Mouse (Mus musculus) cerebellum, postnatal 14 days (tissue): ENCODE measurements at regions not wholly inside any gene's neighbourhood (a gene's known extent, or its start where the extent isn't known, plus 50 kb on each side); places are given as distances from the start of the nearest gene placed in this dataset.

Experiments
- DNase-seq, 2 experiments: peaks; one replicate each; pipeline ENCODE4 v3.0.0; 2021; ENCODE audit warnings: mixed read lengths in 2 of 2

DNA sequence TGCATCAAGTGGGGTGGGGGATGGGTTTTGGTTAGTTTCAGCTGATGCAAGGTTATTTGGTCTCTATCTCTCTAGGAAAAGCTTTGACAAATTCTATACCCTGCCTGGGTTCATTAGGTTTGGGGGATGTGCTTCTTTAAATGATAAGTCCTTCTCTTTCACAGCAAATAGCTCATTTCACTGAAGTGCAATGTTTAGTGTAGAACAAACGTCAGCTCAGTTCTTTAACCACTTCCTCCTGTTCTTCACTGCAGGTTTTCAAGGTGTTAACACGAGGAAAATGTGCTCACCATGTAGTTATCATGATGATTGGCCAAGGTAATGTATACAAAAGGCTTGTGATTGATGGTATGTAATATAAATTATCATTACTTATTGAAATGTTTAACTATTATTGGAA is 659.5 kb upstream of the A1bg start:
- DNase-seq: no peak

DNA sequence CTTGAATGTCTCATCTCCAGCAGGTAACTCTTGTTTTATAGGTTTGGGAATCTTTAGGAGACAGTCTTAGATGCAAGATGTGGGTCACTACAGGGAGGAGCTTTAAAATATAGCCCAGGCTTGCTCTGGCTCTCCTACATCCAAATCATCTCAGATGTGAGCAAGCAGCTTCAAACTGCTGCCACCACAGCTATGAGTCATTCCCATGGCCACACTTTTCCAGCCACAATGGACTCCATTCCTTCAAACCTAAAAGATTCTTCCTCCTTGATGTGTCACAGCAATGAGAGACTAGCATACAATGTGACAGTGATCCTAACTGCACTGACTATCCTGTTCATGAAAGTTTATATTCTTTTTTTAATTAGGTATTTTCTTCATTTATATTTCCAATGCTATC is 640.5 kb upstream of the A1bg start:
- no peak for DNase-seq

GRCm38 (mm10) chr15:61562252-61562651 is 639.4 kb upstream of the A1bg start:
- no peak for DNase-seq

DNA sequence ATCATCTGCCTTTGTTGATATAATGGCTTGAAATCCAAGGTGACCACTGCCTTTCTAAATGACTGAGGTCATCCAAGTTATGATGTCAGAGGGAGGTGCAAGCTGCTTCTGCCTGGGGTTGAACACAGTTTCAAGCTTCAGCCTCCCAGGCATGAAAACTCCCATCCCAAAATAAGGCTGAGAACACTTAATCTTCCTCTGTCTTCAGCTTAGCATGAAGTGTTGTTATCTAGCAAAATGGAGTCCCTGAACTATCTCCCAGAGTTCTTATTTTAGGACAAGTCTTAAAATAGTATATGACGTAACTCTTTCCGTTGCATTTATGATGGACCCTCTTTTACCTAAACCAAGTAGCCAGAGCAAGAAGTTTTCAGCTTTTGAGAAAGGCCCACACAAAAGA is 631.1 kb upstream of the A1bg start:
- no peak for DNase-seq

- DNase-seq: no peak
Observed at GRCm38 (mm10) chr15:61553081-61553680, 630.4 kb upstream of the A1bg start.

GRCm38 (mm10) chr15:61551206-61551605 is 628.4 kb upstream of the A1bg start:
- DNase-seq: no peak

DNA sequence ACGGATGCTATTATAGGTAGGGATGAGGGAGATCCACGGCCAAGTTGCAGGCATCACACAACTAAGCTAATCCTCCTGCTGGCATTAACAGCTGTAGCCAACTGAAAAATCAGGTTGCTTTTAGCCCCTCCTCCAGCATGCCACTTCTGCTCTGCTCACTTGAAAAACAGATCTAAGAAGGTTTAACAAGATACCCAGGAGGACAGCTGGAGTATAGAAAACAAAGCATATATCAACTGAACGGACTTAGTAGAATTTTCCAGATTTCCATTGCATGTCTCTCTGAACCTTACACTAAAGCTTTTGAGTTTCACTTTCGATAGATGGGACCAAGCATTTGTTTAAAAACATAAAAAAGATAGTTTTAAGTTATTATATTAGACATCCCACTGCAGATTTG is 625.6 kb upstream of the A1bg start:
- DNase-seq: no peak

DNA sequence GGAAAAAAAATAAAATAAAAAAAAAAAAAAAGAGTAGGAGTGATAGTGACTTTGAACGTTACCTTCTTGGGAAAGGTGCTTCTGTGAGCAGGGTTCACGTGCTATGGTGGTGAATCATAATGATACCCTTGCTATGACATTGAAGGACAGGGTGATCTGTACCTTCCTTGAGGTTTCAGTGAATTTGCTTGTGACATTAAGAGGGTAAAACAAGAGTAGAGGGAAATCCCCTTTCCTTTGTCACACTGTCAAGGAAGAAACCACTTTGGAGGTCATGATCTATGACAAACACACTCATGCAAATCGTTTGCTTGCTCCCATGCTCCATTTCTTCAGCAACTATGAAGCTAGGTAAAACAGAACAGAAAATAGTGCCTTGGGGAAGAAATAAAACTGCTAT is 623.8 kb upstream of the A1bg start:
- DNase-seq: no peak

GRCm38 (mm10) chr15:61544074-61544473 is 621.3 kb upstream of the A1bg start:
- DNase-seq: no peak

- no peak for DNase-seq
Observed at GRCm38 (mm10) chr15:61541643-61542042, 618.8 kb upstream of the A1bg start.

- no peak for DNase-seq
Observed at GRCm38 (mm10) chr15:61540753-61541421, 618.1 kb upstream of the A1bg start.

- DNase-seq: no peak
Observed at GRCm38 (mm10) chr15:61538930-61539329, 616.1 kb upstream of the A1bg start.

DNA sequence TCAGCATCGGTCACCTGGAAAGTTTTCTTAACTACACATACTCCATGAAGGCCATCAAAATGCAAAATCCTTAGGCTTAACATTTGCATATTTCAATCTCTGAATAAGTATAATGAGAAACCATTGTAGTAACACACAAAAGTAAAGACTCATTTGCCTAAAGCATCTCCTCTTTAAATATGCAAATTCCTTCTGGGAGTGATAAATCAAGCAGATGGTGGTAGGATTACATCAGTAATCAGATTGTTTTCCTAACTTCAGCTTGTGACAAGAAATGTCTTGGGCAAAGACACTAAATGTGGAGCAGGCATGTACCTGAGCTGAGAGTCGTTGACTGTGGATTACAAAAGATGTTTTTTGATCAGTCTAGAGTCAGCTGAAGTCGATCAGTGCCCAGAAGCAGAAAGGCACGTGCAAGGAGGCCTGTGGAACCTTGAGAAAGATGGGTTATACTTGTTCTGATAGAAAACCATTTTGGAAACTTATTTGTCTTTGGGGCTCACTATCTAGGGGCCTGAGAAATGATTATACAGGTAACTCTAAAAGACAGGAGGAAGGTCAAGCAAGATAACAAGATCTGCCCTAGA is 615.5 kb upstream of the A1bg start:
- DNase-seq: no peak

GRCm38 (mm10) chr15:61536332-61536716 is 613.5 kb upstream of the A1bg start:
- DNase-seq: no peak

DNA sequence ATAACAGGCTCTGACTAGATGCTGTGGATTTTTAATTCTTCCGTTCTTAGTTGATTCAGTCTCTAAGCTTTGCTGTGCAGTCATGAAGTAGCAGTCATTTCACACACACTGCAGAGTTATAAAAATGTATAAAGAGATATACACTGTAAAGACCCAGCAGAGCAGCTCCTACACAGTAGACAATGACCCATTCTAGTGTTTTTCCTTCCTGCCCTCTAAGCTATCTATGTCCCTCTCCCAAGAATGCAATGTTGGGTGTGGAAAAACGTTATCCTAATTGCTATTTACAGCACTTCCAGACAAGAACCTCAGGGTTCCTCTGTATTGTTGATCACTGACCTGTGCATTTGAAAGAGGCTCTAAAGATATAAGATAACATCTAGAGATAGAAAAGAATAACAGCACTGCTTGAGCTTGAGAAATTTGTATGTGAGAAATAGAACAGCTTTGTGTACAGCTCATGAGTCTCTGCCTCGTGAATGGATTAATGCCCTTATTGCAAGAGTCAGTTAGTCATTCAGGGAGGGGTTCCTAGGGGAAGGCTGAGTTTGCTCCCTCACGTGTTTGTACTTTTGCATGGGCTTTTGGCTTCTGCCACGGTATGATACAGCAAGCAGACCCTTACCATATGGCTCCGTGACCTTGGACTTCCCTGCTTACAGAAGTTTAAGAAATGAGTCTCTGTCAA is 613.0 kb upstream of the A1bg start:
- no peak for DNase-seq

- no peak for DNase-seq
Observed at GRCm38 (mm10) chr15:61535180-61535579, 612.4 kb upstream of the A1bg start.

GRCm38 (mm10) chr15:61532808-61533207 is 610.0 kb upstream of the A1bg start:
- DNase-seq: no peak

DNA sequence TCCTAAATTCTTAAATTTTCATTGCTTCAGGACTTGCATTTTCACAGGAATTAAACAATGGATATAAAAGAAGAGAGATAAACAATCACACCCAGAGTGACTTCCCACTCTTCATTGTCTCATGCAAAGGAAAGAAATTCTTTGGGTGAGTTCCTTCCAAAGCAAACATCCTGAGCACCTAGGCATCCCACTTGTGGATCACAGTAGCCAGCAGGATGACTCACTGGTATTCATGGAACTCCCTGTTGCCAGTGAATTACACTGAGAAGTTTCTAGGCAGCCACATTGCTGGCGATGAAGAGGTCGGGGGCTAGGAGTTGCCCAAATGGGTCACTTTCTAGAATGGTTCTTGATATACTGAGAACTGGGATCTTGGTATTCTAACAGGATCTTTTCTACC is 609.2 kb upstream of the A1bg start:
- DNase-seq: no peak

GRCm38 (mm10) chr15:61523036-61523435 is 600.2 kb upstream of the A1bg start:
- peak; percentile 1 to 16 for DNase-seq

GRCm38 (mm10) chr15:61517265-61517664 is 594.5 kb upstream of the A1bg start:
- DNase-seq: no peak

DNA sequence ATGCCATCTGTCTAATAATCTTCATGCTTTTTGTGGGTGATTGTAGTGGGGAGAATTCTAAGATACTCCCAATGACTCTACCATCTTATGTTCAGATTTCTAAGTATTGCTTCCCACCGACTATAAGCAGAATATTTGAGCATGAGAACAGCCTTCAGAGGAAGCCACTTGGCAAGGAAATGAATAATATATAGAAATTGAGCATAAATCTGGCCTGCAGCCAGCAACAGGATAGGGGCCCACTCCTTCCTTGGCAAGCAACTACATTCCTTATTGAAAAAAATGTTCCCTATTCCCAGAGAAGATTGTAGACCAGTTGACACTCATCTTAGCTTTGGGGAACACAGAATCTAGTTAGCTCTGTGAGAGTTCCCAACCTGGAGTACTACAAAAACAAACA is 591.5 kb upstream of the A1bg start:
- no peak for DNase-seq

GRCm38 (mm10) chr15:61508806-61509205 is 586.0 kb upstream of the A1bg start:
- no peak for DNase-seq

DNA sequence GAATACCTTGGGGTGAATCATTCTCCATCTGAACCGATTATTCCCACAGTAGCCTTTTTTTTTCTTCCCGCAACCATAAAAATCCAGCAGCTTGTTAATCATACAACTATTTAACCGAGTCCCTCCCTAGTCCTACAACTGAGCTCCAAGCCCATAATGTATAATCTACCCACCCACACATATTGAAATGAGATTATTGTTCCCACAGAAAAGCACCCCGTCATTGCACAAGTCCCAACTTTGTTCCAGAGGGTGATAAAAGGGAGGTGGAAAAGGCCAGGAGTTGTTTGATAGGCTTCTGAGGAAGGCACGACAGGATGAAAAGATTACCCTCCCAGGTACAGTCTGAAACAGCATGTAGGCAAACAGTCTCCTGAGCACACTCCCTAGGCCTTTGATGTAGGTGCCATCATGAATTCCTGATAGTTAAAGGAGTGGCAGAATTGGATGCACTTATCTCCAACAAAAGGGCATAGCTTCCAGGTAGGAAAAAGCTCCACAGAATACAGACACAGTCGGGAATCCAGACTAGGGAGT is 583.6 kb upstream of the A1bg start:
- no peak for DNase-seq

DNA sequence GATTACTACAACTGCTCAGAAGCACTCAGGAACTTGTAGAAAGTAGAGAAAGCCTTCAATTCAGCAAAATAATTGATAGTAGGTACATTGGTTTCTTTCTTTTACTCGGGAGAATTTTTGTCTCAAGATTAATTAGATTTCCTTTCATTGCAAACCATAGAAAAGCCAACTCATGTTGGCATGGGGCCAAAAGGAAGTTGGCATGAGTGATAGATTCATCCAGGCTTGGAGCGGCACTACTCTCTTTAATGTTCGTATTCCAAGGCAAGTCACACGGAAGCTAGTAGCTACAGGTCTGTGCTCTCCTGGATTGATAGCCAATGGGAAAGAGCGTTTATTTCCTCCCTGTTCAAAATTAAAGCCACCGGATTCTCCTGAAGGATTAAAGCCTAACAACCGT is 580.6 kb upstream of the A1bg start:
- peak; percentile 38 to 42 for DNase-seq
